Mouse (Mus musculus) regulatory T cell (primary cell): ENCODE results near the gene Abca6.

Source experiments
- in situ Hi-C: fragments of 300-600 bp; cut with MboI, MseI; formaldehyde crosslinking; loops from one replicate; pipeline ENCODE4 v1.15.1; 2025; ENCODE audit warnings: high pct_unique_total_duplicates

The Abca6 gene

GRCm38 (mm10) chr11:110251534-110251933 is at the start of gene Abca6:
Abca6 (minus strand) TSS chr11:110251776.
- in situ Hi-C loops: no loop called here

- in situ Hi-C loops: loop anchor here (10.0 kb wide), 1 partner anchor 877 kb away; no protein-coding TSS in a partner anchor
Observed at GRCm38 (mm10) chr11:110297917-110298533, 46.4 kb upstream of the Abca6 start.

- in situ Hi-C loops: loop anchor here (10.0 kb wide), 1 partner anchor 884 kb away; no protein-coding TSS in a partner anchor
Observed at GRCm38 (mm10) chr11:110290586-110290985, 39.0 kb upstream of the Abca6 start.

- in situ Hi-C loops: no loop called here
Observed at GRCm38 (mm10) chr11:110288423-110288822, 36.8 kb upstream of the Abca6 start.

GRCm38 (mm10) chr11:110287694-110288093 is 36.1 kb upstream of the Abca6 start:
- in situ Hi-C loops: no loop called here

GRCm38 (mm10) chr11:110286331-110286730 is 34.8 kb upstream of the Abca6 start:
- in situ Hi-C loops: no loop called here

GRCm38 (mm10) chr11:110284849-110285248 is 33.3 kb upstream of the Abca6 start:
- in situ Hi-C loops: no loop called here

GRCm38 (mm10) chr11:110284185-110284787 is 32.7 kb upstream of the Abca6 start:
- in situ Hi-C loops: no loop called here

- in situ Hi-C loops: no loop called here
Observed at GRCm38 (mm10) chr11:110274794-110275193, 23.2 kb upstream of the Abca6 start.

GRCm38 (mm10) chr11:110271745-110272144 is 20.2 kb upstream of the Abca6 start:
- in situ Hi-C loops: no loop called here

- in situ Hi-C loops: loop anchor here (5.0 kb wide), 2 partner anchors 381 to 596 kb away; no protein-coding TSS in a partner anchor
Observed at GRCm38 (mm10) chr11:110268244-110268844, 16.8 kb upstream of the Abca6 start.

GRCm38 (mm10) chr11:110267232-110267631 is 15.7 kb upstream of the Abca6 start:
- in situ Hi-C loops: loop anchor here (5.0 kb wide), 2 partner anchors 380 to 595 kb away; no protein-coding TSS in a partner anchor

- in situ Hi-C loops: loop anchor here (5.0 kb wide), 2 partner anchors 379 to 594 kb away; no protein-coding TSS in a partner anchor
Observed at GRCm38 (mm10) chr11:110266757-110267156, 15.2 kb upstream of the Abca6 start.

- in situ Hi-C loops: no loop called here
Observed at GRCm38 (mm10) chr11:110261867-110262266, 10.3 kb upstream of the Abca6 start.

- in situ Hi-C loops: no loop called here
Observed at GRCm38 (mm10) chr11:110257911-110258310, 6.3 kb upstream of the Abca6 start.

GRCm38 (mm10) chr11:110257061-110257460 is 5.5 kb upstream of the Abca6 start:
- in situ Hi-C loops: no loop called here

- in situ Hi-C loops: no loop called here
Observed at GRCm38 (mm10) chr11:110252256-110252655, 680 bp upstream of the Abca6 start.

GRCm38 (mm10) chr11:110244730-110245129 is 6.8 kb downstream of the Abca6 start:
- in situ Hi-C loops: no loop called here

GRCm38 (mm10) chr11:110237466-110237865 is 14.1 kb downstream of the Abca6 start:
- in situ Hi-C loops: no loop called here

- in situ Hi-C loops: no loop called here
Observed at GRCm38 (mm10) chr11:110232975-110233374, 18.6 kb downstream of the Abca6 start.

- in situ Hi-C loops: no loop called here
Observed at GRCm38 (mm10) chr11:110217118-110217517, 34.5 kb downstream of the Abca6 start.

- in situ Hi-C loops: no loop called here
Observed at GRCm38 (mm10) chr11:110203930-110204329, 47.6 kb downstream of the Abca6 start.

GRCm38 (mm10) chr11:110198882-110199281 is 52.7 kb downstream of the Abca6 start:
- in situ Hi-C loops: no loop called here
